Mouse (Mus musculus): ENCODE measurements around the gene Fzd1.

Gene Fzd1

DNA sequence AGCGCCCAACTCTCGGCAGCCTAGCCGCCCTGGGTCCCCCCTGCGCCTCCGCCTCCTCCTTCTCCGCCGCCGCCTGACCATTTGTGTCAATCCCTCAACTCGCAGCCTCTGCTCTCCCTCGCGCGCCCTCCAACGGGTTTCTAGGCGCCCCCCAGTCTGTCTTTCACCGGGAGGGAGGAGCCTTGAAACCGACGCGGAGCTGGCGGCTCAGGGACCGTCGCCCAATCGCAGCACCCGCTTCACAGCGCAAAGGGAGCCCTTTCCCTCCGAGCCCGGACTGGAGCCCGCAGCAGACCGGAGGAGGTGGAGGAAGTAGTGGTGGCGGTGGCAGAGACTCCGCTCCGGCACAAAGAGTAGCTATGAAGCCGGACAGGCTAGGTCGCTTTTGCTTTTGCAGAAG lies at the start of gene Fzd1:
Gene Fzd1 (minus strand): TSS at position 134 of the 400 bp plus-strand sequence.
- DNase-seq (ENCODE audit: extremely low spot score, low spot score): peak; percentile 95

DNA sequence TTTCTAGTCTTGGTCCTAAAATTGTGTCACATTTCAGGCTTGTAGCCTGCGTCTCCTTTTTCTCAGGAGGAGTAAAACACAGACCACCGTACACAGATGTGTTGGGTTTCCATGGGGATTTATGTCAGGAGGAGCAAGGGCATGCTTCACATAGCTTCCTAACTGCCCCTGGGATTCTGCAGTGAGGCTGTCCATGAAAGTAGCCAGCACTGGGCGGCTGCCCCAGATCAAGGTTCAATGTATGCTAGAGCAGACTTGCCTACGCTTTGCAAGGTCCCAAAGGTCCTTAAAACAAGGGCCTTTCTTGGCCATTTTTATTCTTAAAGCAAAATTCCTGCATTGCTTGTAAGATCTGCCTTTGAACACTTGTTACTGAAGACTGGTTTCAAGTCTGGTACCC lies 47.4 kb upstream of the Fzd1 start:
- no peak for DNase-seq (ENCODE audit: extremely low spot score, low spot score)

GRCm38 (mm10) chr5:4803708-4804107 lies 45.9 kb upstream of the Fzd1 start:
- no peak for DNase-seq (ENCODE audit: extremely low spot score, low spot score)

- no peak for DNase-seq (ENCODE audit: extremely low spot score, low spot score)
These were observed 44.1 kb upstream of the Fzd1 start for GRCm38 (mm10) chr5:4801971-4802370.

DNA sequence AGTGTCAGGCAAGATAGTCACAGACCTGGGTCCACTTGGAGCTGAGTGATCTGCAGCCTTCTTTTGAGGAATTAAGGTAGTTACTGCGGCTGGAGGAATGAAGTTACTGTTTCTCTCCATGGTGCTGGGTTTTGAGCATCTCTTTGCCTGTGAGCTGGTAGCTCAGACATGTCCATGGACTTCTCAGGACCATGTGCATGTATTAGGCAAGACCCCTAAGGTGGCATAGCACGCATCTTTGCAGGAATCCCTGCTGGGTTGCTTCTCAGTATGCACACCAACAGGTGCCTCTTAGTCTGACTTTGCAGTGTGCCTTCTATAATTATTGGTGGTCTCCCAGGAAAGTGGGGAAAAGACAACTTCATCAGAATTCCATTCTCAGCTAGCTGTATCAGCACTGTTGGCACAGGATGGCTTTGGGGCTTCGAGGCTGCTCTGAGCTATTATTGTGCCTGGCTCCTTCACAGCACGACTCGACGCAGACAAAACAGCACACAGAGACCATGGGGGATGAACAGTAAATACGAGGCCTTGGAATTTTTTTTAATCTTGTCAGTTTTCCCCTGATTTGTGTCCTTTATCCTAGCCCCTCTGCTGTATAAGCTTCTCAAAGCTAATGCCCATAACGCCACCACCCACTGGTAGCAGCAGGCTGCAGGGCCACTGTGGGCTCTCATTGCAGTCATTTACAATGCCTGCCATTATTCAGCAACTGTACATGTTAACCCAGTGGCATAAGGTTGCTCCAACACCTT lies 43.4 kb upstream of the Fzd1 start:
- no peak for DNase-seq (ENCODE audit: extremely low spot score, low spot score)

DNA sequence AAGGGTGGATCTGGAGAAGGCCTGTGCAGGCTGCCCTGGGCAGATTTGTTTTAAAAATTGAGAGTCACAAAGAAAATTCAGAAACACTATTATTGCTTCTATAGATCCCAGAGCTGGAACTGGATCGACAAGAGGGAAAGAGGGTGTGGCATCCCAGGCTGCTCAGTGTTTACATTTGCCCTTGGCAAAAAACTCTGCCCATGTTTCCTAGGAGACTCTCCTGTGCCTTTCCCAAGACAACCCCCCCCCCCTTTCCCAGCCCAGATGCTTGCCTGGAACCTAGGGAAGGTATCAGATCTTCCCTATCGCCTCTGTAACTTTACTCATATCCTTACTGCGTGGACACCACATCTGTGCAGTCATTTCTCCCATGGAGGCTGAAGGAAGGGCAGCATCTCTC lies 33.4 kb upstream of the Fzd1 start:
- DNase-seq (ENCODE audit: extremely low spot score, low spot score): no peak

DNA sequence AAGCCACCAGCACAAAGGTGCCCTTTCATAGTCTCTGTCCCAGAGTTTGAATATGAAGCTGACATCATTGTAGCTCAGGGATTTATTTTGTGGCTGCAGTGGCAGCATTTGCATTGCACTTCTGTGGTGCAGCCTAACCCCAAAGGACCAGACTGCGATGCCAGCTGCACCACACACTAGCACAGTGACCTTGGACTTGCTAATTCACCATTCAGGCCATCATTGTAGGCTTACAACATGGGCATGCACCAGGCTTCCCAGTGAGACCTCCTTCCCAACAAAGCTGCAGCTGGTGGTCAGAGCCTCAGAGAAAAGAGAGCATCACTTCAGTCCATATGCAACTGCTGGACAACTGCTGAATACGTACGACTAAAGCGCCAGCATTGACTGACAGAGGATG lies 32.4 kb upstream of the Fzd1 start:
- DNase-seq (ENCODE audit: extremely low spot score, low spot score): no peak

GRCm38 (mm10) chr5:4788484-4788883 lies 30.6 kb upstream of the Fzd1 start:
- no peak for DNase-seq (ENCODE audit: extremely low spot score, low spot score)

- DNase-seq (ENCODE audit: extremely low spot score, low spot score): no peak
These were observed 29.0 kb upstream of the Fzd1 start for GRCm38 (mm10) chr5:4786816-4787215.

DNA sequence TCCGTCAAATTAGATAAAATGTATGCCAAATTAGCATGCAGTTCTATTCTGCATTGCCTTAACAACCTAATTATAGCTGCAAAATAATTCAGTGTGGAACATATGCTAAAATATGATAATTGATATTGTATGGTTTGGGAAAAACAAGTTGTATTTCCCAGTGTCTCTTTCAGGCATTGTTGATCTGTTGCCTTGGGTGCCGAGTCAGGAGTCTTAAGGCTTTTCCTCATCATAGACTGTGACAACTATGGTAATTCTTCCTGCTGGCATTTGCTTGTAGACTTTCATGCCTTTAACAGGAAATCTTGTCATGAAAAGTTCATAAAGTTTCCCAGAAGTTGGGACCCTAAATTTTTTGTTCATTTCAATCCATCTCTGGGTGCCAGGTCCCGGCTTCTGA lies 20.4 kb upstream of the Fzd1 start:
- no peak for DNase-seq (ENCODE audit: extremely low spot score, low spot score)

DNA sequence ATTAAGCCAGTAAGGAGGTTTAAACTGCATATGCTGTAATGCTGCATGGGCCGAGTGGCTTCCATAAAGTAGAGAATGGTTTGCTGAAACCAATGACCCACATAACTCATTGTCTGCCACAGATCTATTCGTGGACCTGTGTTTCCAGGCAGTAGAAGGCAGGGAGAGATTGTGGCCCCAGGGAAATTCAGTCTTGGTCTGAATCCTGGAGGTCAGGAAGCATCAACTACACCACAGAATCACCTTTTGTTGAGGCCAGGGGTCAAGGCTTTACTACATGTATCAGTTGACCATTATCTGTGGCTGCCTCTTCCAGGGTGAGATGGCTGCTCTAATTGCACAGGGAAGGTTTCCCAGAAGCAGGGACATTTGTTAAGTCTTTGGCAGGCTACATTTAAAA lies 18.7 kb upstream of the Fzd1 start:
- DNase-seq (ENCODE audit: extremely low spot score, low spot score): peak; percentile 16

GRCm38 (mm10) chr5:4773090-4773772 lies 15.4 kb upstream of the Fzd1 start:
- DNase-seq (ENCODE audit: extremely low spot score, low spot score): no peak

GRCm38 (mm10) chr5:4770609-4771008 lies 12.8 kb upstream of the Fzd1 start:
- no peak for DNase-seq (ENCODE audit: extremely low spot score, low spot score)

DNA sequence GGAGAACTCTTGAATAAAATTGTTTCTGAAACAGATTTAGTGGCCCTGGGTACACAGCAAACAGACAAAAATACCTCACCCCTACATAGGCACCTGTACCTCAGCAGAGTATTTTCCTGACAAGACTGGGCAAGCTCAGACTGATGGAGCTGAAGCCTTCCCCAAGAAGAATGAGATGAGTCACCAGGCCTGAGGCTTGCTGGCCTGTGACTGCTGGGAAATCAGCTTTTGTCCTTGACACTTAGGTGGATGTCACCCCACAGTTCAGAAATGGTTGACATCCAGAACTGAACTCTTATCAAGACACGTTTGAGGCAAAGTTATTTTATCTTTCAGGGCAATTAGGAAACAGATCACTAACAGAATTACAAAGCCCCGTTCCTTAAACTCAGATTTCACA lies 10.1 kb upstream of the Fzd1 start:
- no peak for DNase-seq (ENCODE audit: extremely low spot score, low spot score)

GRCm38 (mm10) chr5:4766719-4767118 lies 8.9 kb upstream of the Fzd1 start:
- no peak for DNase-seq (ENCODE audit: extremely low spot score, low spot score)

- DNase-seq (ENCODE audit: extremely low spot score, low spot score): no peak
These were observed 4.1 kb upstream of the Fzd1 start for GRCm38 (mm10) chr5:4761891-4762290.

DNA sequence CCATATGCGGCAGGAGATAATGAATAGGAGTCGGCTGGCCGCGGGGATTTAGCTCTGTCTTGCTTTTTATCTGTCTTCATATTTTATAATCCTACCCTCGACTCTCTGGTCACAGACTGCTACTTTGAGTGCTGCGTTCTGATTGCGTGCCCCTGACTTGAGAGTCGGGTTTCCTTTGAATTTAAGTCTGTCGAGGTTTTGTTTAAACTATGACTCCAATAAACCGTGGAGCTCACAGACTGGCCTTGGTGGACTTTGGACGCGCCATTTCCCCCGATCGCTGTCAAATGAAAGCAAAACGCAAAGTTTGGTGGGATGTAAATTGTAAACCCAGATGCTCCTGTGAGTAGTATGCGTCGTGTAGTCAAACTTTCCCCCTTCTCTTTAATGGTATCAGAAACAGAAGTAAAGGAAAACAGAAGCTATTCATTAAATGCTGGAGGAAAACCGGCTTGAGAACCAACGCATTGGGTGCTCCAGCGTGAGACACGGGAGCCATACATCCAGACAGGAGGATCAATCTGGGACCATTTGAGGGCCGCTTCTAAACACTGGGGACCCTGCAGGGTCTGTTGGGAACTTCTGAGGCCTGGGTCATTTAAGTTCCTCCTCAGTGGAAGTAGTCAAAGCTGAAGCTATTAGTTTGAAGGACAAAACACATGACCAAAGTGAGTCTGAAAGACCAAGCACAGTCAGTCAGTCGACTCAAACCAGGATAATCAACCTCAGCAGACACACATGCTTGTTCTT lies 671 bp upstream of the Fzd1 start:
- peak; percentile 57 for DNase-seq (ENCODE audit: extremely low spot score, low spot score)

DNA sequence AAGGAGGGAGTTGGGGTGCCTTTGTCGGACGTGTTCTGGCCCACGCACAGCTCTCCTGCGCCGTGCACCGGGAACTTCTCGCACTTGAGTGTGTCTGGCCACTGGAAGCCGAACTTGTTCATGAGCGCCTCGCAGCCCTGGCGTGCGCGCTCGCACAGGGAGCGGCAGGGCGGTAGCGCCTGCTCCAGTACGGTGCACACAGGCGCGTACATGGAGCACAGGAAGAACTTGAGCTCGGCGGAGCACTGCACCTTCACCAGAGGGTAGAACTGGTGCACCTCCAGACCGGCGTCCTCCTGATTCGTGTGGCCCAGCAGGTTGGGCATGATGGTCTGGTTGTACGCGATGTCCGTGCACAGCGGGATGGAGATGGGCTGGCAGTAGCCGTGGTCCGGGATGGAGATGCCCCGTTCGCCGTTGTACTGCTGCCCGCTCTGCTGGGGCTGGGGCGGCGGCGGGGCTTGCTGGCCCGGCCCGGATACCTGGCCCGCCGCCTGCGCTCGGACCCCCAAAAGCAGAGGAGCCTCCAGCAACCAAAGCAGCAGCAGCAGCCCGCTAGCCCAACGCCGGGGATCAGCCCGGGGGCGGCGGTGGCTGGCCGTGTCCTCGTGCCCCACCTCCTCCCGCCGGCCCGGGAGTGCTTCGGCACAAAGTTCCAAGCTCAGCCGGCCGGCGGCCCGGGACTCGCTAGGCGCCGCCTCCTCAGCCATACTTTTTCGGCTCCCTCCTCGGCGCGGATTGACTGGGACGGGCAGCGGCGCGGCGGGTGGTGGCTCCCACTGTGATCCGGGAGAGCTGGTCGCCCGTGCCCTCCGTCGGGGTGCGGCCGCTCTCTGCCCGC lies 744 bp downstream of the Fzd1 start:
- DNase-seq (ENCODE audit: extremely low spot score, low spot score): peak; percentile 77

GRCm38 (mm10) chr5:4756001-4756681 lies 1.7 kb downstream of the Fzd1 start:
- peak; percentile 53 for DNase-seq (ENCODE audit: extremely low spot score, low spot score)

DNA sequence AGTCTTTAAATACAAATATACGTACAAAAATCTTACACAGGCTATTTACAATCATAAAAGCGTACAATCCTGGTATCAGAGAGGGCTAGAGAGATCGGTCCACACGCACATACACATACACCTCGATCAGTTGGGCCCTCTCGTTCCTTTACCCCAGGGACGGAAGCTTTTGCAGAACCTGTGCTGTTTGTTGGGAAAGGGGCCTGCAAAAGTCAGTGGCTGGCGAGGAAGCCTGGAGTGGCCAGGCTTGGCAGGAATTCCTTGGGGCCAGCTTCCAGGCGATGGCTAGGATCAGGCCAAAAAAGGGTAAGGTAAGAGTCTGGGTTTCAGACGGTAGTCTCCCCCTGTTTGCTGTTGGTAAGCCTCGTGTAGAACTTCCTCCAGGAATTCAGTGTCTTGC lies 2.5 kb downstream of the Fzd1 start:
- DNase-seq (ENCODE audit: extremely low spot score, low spot score): no peak
